Mouse (Mus musculus) midbrain, embryonic 14.5 days (tissue): ENCODE results near the gene Mansc1. TPM values are rescaled to one million over a fixed set of nuclear protein-coding genes. Genes with fewer than 3 reads are reported as not detected.

ENCODE experiments used
- ATAC-seq: fragments of 200-750 bp; cut with Nextera tagmentation; 2 replicates; pipeline ENCODE4 v1.8.0; 2017; ENCODE audit warnings: moderate number of reproducible peaks, moderate library complexity; ENCODE audit not compliant: low FRiP score, low TSS enrichment
- DNase-seq: peaks from one replicate; pipeline ENCODE4 v3.0.0-alpha.2; 2015
- H3K27ac ChIP-seq: fragments of 300-500 bp; sonication (generic); replicated peaks from 2 replicates; pipeline ENCODE4 v1.5.1; 2014; ENCODE audit warnings: mild to moderate bottlenecking, low read depth, low read length, moderate library complexity
- H3K27me3 ChIP-seq: fragments of 300-500 bp; sonication (generic); 2 replicates; pipeline ENCODE4 v1.6.1; 2014; ENCODE audit warnings: low read length, control low read depth, mixed read lengths; ENCODE audit not compliant: control insufficient read depth, insufficient read depth
- H3K36me3 ChIP-seq: fragments of 300-500 bp; sonication (generic); 2 replicates; pipeline ENCODE4 v1.6.1; 2014; ENCODE audit warnings: low read length, control low read depth; ENCODE audit not compliant: control insufficient read depth, insufficient read depth
- H3K4me1 ChIP-seq: fragments of 300-500 bp; sonication (generic); 2 replicates; pipeline ENCODE4 v1.6.1; 2014; ENCODE audit warnings: mild to moderate bottlenecking, antibody characterized with exemption, low read length, control low read depth; ENCODE audit not compliant: control insufficient read depth, insufficient read depth
- H3K4me2 ChIP-seq: fragments of 300-500 bp; sonication (generic); 2 replicates; pipeline ENCODE4 v1.6.1; 2014; ENCODE audit warnings: mild to moderate bottlenecking, low read length, moderate library complexity
- H3K4me3 ChIP-seq: fragments of 300-500 bp; sonication (generic); replicated peaks from 2 replicates; pipeline ENCODE4 v1.5.1; 2014; ENCODE audit warnings: low read depth, low read length
- H3K9ac ChIP-seq: fragments of 300-500 bp; sonication (generic); replicated peaks from 2 replicates; pipeline ENCODE4 v1.6.1; 2014; ENCODE audit warnings: mild to moderate bottlenecking, low read length, moderate library complexity
- H3K9me3 ChIP-seq: fragments of 300-500 bp; sonication (generic); 2 replicates; pipeline ENCODE4 v1.6.1; 2016; ENCODE audit warnings: low read length, control low read depth, mixed read lengths; ENCODE audit not compliant: control insufficient read depth
- WGBS: fragments of 180-500 bp; shearing (Covaris S2); extraction: QIAGEN DNeasy Blood & Tissue Kit; methylation state at CpG from one replicate; pipeline ENCODE4 v1.1.7; 2014; 5-methylcytosine and 5-hydroxymethylcytosine counted together
- polyA plus RNA-seq: library from polyadenylated mRNA; unstranded; fragments of >200 nt; fragmentation: Nextera tagmentation; extraction: Ambion mirVana; gene quantifications from 2 replicates; pipeline ENCODE4 v1.2.1, GENCODE M21; 2014

The Mansc1 gene
- polyA plus RNA-seq, 1 experiment from 2014 or later = 0.91 TPM

- Histone ChIP-seq H3K27me3 (no peaks in the 10 kb centered on the region), H3K9ac (no peak overlapping the region), H3K27ac (no peak overlapping the region), H3K36me3 (no peaks in the 10 kb centered on the region), H3K4me3 (no peak overlapping the region), H3K4me2 (no peak overlapping the region), H3K9me3 (no peaks in the 10 kb centered on the region), H3K4me1 (no peaks in the 10 kb centered on the region)
- DNase-seq = no peak
- WGBS = 91% methylated on average over 6 of the region's 6 CpGs
- ATAC-seq = no peak
Measured at GRCm38 (mm10) chr6:134597651-134598229, 34.5 kb downstream of the Mansc1 start.

- Histone ChIP-seq H3K9ac (no peak overlapping the region), H3K4me3 (no peak overlapping the region), H3K9me3 (no peaks in the 10 kb centered on the region), H3K4me1 (no peaks in the 10 kb centered on the region), H3K4me2 (no peak overlapping the region), H3K27ac (no peak overlapping the region), H3K27me3 (no peaks in the 10 kb centered on the region), H3K36me3 (no peaks in the 10 kb centered on the region)
- no peak for DNase-seq
- ATAC-seq = no peak
- WGBS = 91% methylated on average over 21 of the region's 21 CpGs
Measured at GRCm38 (mm10) chr6:134594569-134595442, 37.5 kb downstream of the Mansc1 start.

- H3K4me2 ChIP-seq = no peak overlapping the region
- no peak for DNase-seq
- H3K27ac ChIP-seq = no peak overlapping the region
- no peaks in the 10 kb centered on the region for H3K9me3 ChIP-seq
- no peak overlapping the region for H3K4me3 ChIP-seq
- WGBS = 82% methylated on average over 2 of the region's 2 CpGs
- no peak overlapping the region for H3K9ac ChIP-seq
- no peaks in the 10 kb centered on the region for H3K36me3 ChIP-seq
- no peaks in the 10 kb centered on the region for H3K27me3 ChIP-seq
- no peaks in the 10 kb centered on the region for H3K4me1 ChIP-seq
- no peak for ATAC-seq
Measured at GRCm38 (mm10) chr6:134591614-134592013, 40.7 kb downstream of the Mansc1 start.

- H3K36me3 ChIP-seq = no peaks in the 10 kb centered on the region
- no peak overlapping the region for H3K27ac ChIP-seq
- ATAC-seq = no peak
- no peaks in the 10 kb centered on the region for H3K4me1 ChIP-seq
- no peak overlapping the region for H3K4me2 ChIP-seq
- H3K9ac ChIP-seq = no peak overlapping the region
- no peak overlapping the region for H3K4me3 ChIP-seq
- 83% methylated on average over 5 of the region's 5 CpGs for WGBS
- no peak for DNase-seq
- H3K27me3 ChIP-seq = no peaks in the 10 kb centered on the region
- H3K9me3 ChIP-seq = no peaks in the 10 kb centered on the region
Measured at GRCm38 (mm10) chr6:134586241-134586640, 46.0 kb downstream of the Mansc1 start.

- WGBS = 97% methylated on average over 2 of the region's 2 CpGs
- Histone ChIP-seq H3K27me3 (no peaks in the 10 kb centered on the region), H3K36me3 (no peaks in the 10 kb centered on the region), H3K4me1 (no peaks in the 10 kb centered on the region), H3K9ac (no peak overlapping the region), H3K4me3 (no peak overlapping the region), H3K4me2 (no peak overlapping the region), H3K27ac (no peak overlapping the region), H3K9me3 (no peaks in the 10 kb centered on the region)
- no peak for DNase-seq
- ATAC-seq = no peak
Measured at GRCm38 (mm10) chr6:134584616-134585015, 47.7 kb downstream of the Mansc1 start.

- no peak overlapping the region for H3K9ac ChIP-seq
- H3K4me3 ChIP-seq = no peak overlapping the region
- peak; percentile 74; the same call in 1 of the 2 replicates for ATAC-seq
- H3K27ac ChIP-seq = no peak overlapping the region
- H3K27me3 ChIP-seq = no peaks in the 10 kb centered on the region
- H3K36me3 ChIP-seq = no peaks in the 10 kb centered on the region
- no peak overlapping the region for H3K4me2 ChIP-seq
- H3K4me1 ChIP-seq = no peaks in the 10 kb centered on the region
- no peaks in the 10 kb centered on the region for H3K9me3 ChIP-seq
- DNase-seq = peak; percentile 14
- 5% methylated on average over 5 of the region's 5 CpGs for WGBS
Measured at GRCm38 (mm10) chr6:134582110-134582509, 50.2 kb downstream of the Mansc1 start.

- no peak for DNase-seq
- Histone ChIP-seq H3K4me1 (no peaks in the 10 kb centered on the region), H3K9ac (no peak overlapping the region), H3K27ac (no peak overlapping the region), H3K36me3 (no peaks in the 10 kb centered on the region), H3K27me3 (no peaks in the 10 kb centered on the region), H3K4me2 (no peak overlapping the region), H3K9me3 (no peaks in the 10 kb centered on the region), H3K4me3 (no peak overlapping the region)
- 92% methylated on average over 4 of the region's 4 CpGs for WGBS
- no peak for ATAC-seq
Measured at GRCm38 (mm10) chr6:134579506-134579905, 52.8 kb downstream of the Mansc1 start.

- H3K4me3 ChIP-seq = no peak overlapping the region
- H3K9me3 ChIP-seq = no peaks in the 10 kb centered on the region
- H3K27ac ChIP-seq = no peak overlapping the region
- no peak for DNase-seq
- no peaks in the 10 kb centered on the region for H3K27me3 ChIP-seq
- no peak for ATAC-seq
- H3K9ac ChIP-seq = no peak overlapping the region
- H3K4me2 ChIP-seq = no peak overlapping the region
- no peaks in the 10 kb centered on the region for H3K4me1 ChIP-seq
- H3K36me3 ChIP-seq = no peaks in the 10 kb centered on the region
- WGBS = 63% methylated on average over 6 of the region's 6 CpGs
Measured at GRCm38 (mm10) chr6:134578039-134578438, 54.2 kb downstream of the Mansc1 start.

GRCm38 (mm10) chr6:134575288-134575741 is 57.0 kb downstream of the Mansc1 start:
- Histone ChIP-seq H3K9me3 (no peaks in the 10 kb centered on the region), H3K27ac (no peak overlapping the region), H3K27me3 (0 out of 2 replicates have a peak, but pooled peaks cover 3% of the 10 kb centered on the region), H3K9ac (no peak overlapping the region), H3K4me3 (no peak overlapping the region), H3K4me1 (no peaks in the 10 kb centered on the region), H3K36me3 (no peaks in the 10 kb centered on the region), H3K4me2 (no peak overlapping the region)
- WGBS = 82% methylated on average over 3 of the region's 3 CpGs
- no peak for DNase-seq
- ATAC-seq = no peak
